Mouse (Mus musculus) liver, embryonic 14.5 days (tissue): ENCODE measurements around the gene Lbhd2.

Experiments
- CTCF ChIP-seq: IDR thresholded peaks from 2 replicates; pipeline ENCODE4 v1.5.1; 2016; ENCODE audit warnings: antibody characterized with exemption, low read depth, control low read depth
- EP300 ChIP-seq: IDR thresholded peaks from 2 replicates; pipeline ENCODE4 v1.6.1; 2016; ENCODE audit warnings: antibody characterized with exemption, low read depth

DNA sequence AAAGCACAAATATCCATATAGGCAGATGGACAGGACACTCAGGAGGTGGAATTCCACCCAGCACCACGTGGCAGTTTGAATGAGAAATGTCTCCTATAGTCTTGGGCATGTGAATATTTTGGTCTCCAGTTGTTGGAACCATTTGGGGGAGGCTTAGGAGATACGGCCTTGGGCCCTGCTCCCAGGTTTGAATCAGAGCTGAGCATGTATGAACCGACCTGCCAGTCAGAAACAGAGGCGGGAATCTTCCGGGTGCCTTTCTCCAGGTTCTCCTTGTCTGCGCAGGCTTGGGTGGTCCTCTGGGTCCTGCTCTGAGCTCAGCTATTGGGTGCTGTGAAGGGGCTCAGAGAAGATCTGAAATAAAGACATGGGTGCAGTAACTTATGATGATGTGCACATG is 12.6 kb upstream of the Lbhd2 start:
- TF ChIP-seq EP300 (no peak), CTCF (no peak)
